In the genomic region with DNA sequence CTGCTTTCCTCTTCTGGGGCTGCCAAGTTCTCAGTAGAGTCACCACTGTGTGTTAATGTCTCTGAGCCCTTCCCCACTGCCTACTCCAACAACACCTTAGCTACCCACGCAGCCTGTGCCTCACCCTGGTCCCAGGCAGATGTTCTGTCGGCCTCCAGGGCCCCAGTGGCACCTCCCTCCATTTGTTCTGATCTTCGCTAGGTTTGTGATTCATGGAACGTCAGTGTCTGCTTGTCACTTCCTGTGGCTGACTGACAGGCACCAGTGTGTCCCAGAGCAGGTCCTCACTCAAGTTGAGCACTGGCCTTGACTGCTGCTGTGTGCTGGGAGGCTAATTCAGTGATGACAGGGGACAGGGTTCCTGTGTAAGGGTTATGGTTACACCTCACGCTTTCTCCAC, we compare ENCODE assay signal across 30 mouse cellular contexts. TPM values are rescaled to one million over a fixed set of nuclear protein-coding genes. Genes with fewer than 3 reads are reported as not detected.
A peak's percentile ranks its signal among the peaks of the same experiment; 100 is the strongest.
DNase-seq lines count a peak whose midpoint lies in the region; ATAC-seq and TF ChIP-seq lines count a peak whose summit lies in the region.
"Had no signal": no experiment of that assay in that cellular context is flagged by ENCODE, and none has a peak within 500 bp of the region (broad histone marks: within the 10 kb centered on the region; RNA-seq: fewer than 3 reads in every experiment).

No protein-coding gene starts in this region.

- dilution Hi-C loops in CH12.LX (cut with MboI; ENCODE audit: extremely low pct_ligation_motif_present, extremely low pct_unique_long_range_greater_than_20kb, low sequenced_read_pairs) = no loop called here

- TF ChIP-seq CTCF in CH12.LX (conservative IDR thresholded peaks at IDR 0.05 in 1 of 2, IDR thresholded peaks at IDR 0.05 in 1 of 2; ENCODE audit: low read depth in 2 of 2, low read length in 2 of 2) = no peak
- TF ChIP-seq CTCF in layer of hippocampus, adult 2 months (conservative IDR thresholded peaks at IDR 0.05) = no peak

- H3K4me3 ChIP-seq in CH12.LX (replicated peaks in 1 of 3; ENCODE audit: low read depth in 2 of 3, low read length in 2 of 3, poor library complexity in 1 of 3) = no peak overlapping the region
- no peak overlapping the region for H3K4me3 ChIP-seq in intestine, embryonic 15.5 days (replicated peaks)
- H3K4me3 ChIP-seq in layer of hippocampus, adult 2 months = no peak overlapping the region
- H3K4me3 ChIP-seq: embryonic facial prominence, embryonic 10.5 days; embryonic facial prominence, embryonic 13.5 days; erythroblast, embryonic 14.5 days; forebrain, embryonic 12.5 days; forebrain, embryonic 15.5 days; heart, embryonic 15.5 days; hindbrain, embryonic 12.5 days; hindbrain, embryonic 15.5 days had no signal

- no peak for ATAC-seq in intestine, embryonic 15.5 days
- ATAC-seq: forebrain, embryonic 15.5 days; intestine, postnatal 0 days; Patski had no signal

- TF ChIP-seq RAD21 in CH12.LX (IDR thresholded peaks at IDR 0.05; ENCODE audit: low read depth, low read length) = no peak

- no peak overlapping the region for H3K4me2 ChIP-seq in CH12.LX (ENCODE audit: insufficient read depth, low read depth, poor library complexity, severe bottlenecking)
- H3K4me2 ChIP-seq in intestine, embryonic 15.5 days (replicated peaks) = no peak overlapping the region
- H3K4me2 ChIP-seq: embryonic facial prominence, embryonic 13.5 days; forebrain, embryonic 12.5 days; forebrain, embryonic 15.5 days; heart, embryonic 11.5 days; heart, embryonic 15.5 days; hindbrain, embryonic 12.5 days; hindbrain, embryonic 15.5 days had no signal

- DNase-seq in CD4-positive helper T cell, adult 2 months (ENCODE audit: low read depth, low spot score) = peak; percentile 81
- DNase-seq in CH12.LX (ENCODE audit: extremely low read depth) = no peak
- DNase-seq in induced T-regulatory cell, adult 2 months (ENCODE audit: low read depth) = peak; percentile 70
- DNase-seq in heart, postnatal 10 days = no peak
- no peak for DNase-seq in layer of hippocampus, adult 2 months (ENCODE audit: low spot score in 2 of 2)
- DNase-seq: adrenal gland, adult 2 months; adrenal gland, postnatal 14 days; cerebellum, adult 11-12 months; cerebellum, adult 8-10 months; cerebellum, postnatal 10 days; cerebellum, postnatal 36 days; embryo, embryonic 11 days; gastrocnemius, postnatal 14 days; heart, adult 11 months; heart, postnatal 14 days had no signal

- H3K79me2 ChIP-seq in CH12.LX (replicated peaks; ENCODE audit: control insufficient read depth, extremely low read depth, insufficient read depth, poor library complexity, severe bottlenecking) = no peaks in the 10 kb centered on the region

- peaks cover 21 to 60% of the 10 kb centered on the region in 2 experiments for H3K4me1 ChIP-seq in CH12.LX (ENCODE audit: control insufficient read depth in 1 of 2, insufficient read depth in 2 of 2)
- no peaks in the 10 kb centered on the region for H3K4me1 ChIP-seq in intestine, embryonic 15.5 days (replicated peaks)
- H3K4me1 ChIP-seq: embryonic facial prominence, embryonic 10.5 days; embryonic facial prominence, embryonic 13.5 days; forebrain, embryonic 12.5 days; forebrain, embryonic 15.5 days; heart, embryonic 15.5 days; hindbrain, embryonic 12.5 days; hindbrain, embryonic 15.5 days had no signal

- in situ Hi-C loops in CH12.LX (cut with MboI; ENCODE audit: low pct_ligation_motif_present, low pct_unique_long_range_greater_than_20kb, low sequenced_read_pairs) = no loop called here

- TF ChIP-seq EP300 in CH12.LX (IDR thresholded peaks at IDR 0.05; ENCODE audit: low read length) = no peak

- WGBS in intestine, embryonic 15.5 days = 84% methylated on average over 5 of the region's 5 CpGs

- TF ChIP-seq POLR2A in CH12.LX (IDR thresholded peaks at IDR 0.05; ENCODE audit: low read depth, low read length) = no peak

- H3K36me3 ChIP-seq in CH12.LX (replicated peaks in 1 of 2; ENCODE audit: control insufficient read depth in 1 of 2, insufficient read depth in 1 of 2, low read length in 1 of 2) = peaks cover 22 to 73% of the 10 kb centered on the region in 2 experiments
- H3K36me3 ChIP-seq in intestine, embryonic 15.5 days = peaks cover 26% of the 10 kb centered on the region

- intact Hi-C loops in heart, postnatal 10 days (cut with DNase I) = no loop called here

- no peaks in the 10 kb centered on the region for H3K27me3 ChIP-seq in CH12.LX (replicated peaks)
- H3K27me3 ChIP-seq in intestine, embryonic 15.5 days (replicated peaks) = no peaks in the 10 kb centered on the region
- H3K27me3 ChIP-seq: embryonic facial prominence, embryonic 13.5 days; forebrain, embryonic 12.5 days; forebrain, embryonic 15.5 days; heart, embryonic 15.5 days; hindbrain, embryonic 12.5 days; hindbrain, embryonic 15.5 days; Patski had no signal

- H3K9me3 ChIP-seq in CH12.LX (replicated peaks; ENCODE audit: low read length) = no peaks in the 10 kb centered on the region
- H3K9me3 ChIP-seq in intestine, embryonic 15.5 days = no peaks in the 10 kb centered on the region
- H3K9me3 ChIP-seq: embryonic facial prominence, embryonic 10.5 days; embryonic facial prominence, embryonic 13.5 days; forebrain, embryonic 12.5 days; forebrain, embryonic 15.5 days; G1E; heart, embryonic 15.5 days; hindbrain, embryonic 12.5 days; hindbrain, embryonic 15.5 days had no signal

- H3K27ac ChIP-seq in CH12.LX (ENCODE audit: insufficient read depth, low read depth) = peak overlapping the region; percentile 26; the same call in 1 of the 2 replicates
- H3K27ac ChIP-seq in intestine, embryonic 15.5 days = no peak overlapping the region
- no peak overlapping the region for H3K27ac ChIP-seq in layer of hippocampus, adult 2 months
- H3K27ac ChIP-seq: embryonic facial prominence, embryonic 10.5 days; embryonic facial prominence, embryonic 13.5 days; forebrain, embryonic 12.5 days; forebrain, embryonic 15.5 days; heart, embryonic 15.5 days; hindbrain, embryonic 12.5 days; hindbrain, embryonic 15.5 days had no signal

- H3K9ac ChIP-seq in CH12.LX (ENCODE audit: insufficient read depth, low read depth) = no peak overlapping the region
- H3K9ac ChIP-seq in intestine, embryonic 15.5 days = no peak overlapping the region
- H3K9ac ChIP-seq: embryonic facial prominence, embryonic 13.5 days; forebrain, embryonic 12.5 days; forebrain, embryonic 15.5 days; heart, embryonic 15.5 days; hindbrain, embryonic 12.5 days; hindbrain, embryonic 15.5 days had no signal

TF ChIP-seq in CH12.LX, 34 proteins besides CTCF, POLR2A, EP300 and RAD21:
- TF ChIP-seq ZKSCAN1 (IDR thresholded peaks at IDR 0.05; ENCODE audit: borderline replicate concordance, low read depth, low read length) = no peak
- no peak for TF ChIP-seq USF1 (IDR thresholded peaks at IDR 0.05; ENCODE audit: low read depth, low read length)
- TF ChIP-seq MAZ (IDR thresholded peaks at IDR 0.05; ENCODE audit: low read depth, low read length) = no peak
- no peak for TF ChIP-seq SIN3A (IDR thresholded peaks at IDR 0.05; ENCODE audit: low read length)
- TF ChIP-seq KAT2A (IDR thresholded peaks at IDR 0.05; ENCODE audit: insufficient replicate concordance, low read length) = no peak
- no peak for TF ChIP-seq ZNF384 (IDR thresholded peaks at IDR 0.05; ENCODE audit: low read depth, low read length)
- TF ChIP-seq HCFC1 (IDR thresholded peaks at IDR 0.05; ENCODE audit: low read depth, low read length) = no peak

RNA-seq across cellular contexts. Expression of gene Mkrn2os, which starts 15.0 kb away (rescaled TPM):
- total RNA-seq in CH12.LX (2012; rRNA removed) (not detected in 2 replicates), CH12.LX (2014; rRNA removed) (not detected in 2 replicates)
- not detected in 2 replicates for polyA plus RNA-seq in CH12.LX (2012; ENCODE audit: insufficient read length, low read depth)
- polyA plus RNA-seq in intestine, embryonic 15.5 days (2015; fragmentation: Nextera tagmentation; extraction: Ambion mirVana) = 33.1 and 36.9 TPM in 2 replicates
- under 1 TPM in 1 of 2 experiments, not detected in 1; 0.17 TPM for total RNA-seq in heart, postnatal 10 days (2021)
- not detected for total RNA-seq in layer of hippocampus, adult 2 months (2021)
- total RNA-seq: adrenal gland, adult 2 months; G1E; hematopoietic stem cell, adult 5-6 weeks had no signal
- polyA plus RNA-seq: cortical plate, adult 2 months; erythroblast, embryonic 14.5 days; G1E had no signal

RNA-seq across cellular contexts. Expression of gene Mkrn2, which starts 24.3 kb away (rescaled TPM):
- total RNA-seq in CH12.LX (2012; rRNA removed) = 11.7 and 14.6 TPM in 2 replicates
- total RNA-seq in CH12.LX (2014; rRNA removed) = 45.8 and 49.8 TPM in 2 replicates
- 17.1 and 18.6 TPM in 2 replicates for polyA plus RNA-seq in CH12.LX (2012; ENCODE audit: insufficient read length, low read depth)
- 22.5 and 23.0 TPM in 2 replicates for polyA plus RNA-seq in intestine, embryonic 15.5 days (2015; fragmentation: Nextera tagmentation; extraction: Ambion mirVana)
- total RNA-seq in heart, postnatal 10 days (2021) = 10 to 100 TPM; 28.2 to 31.3 TPM
- 10 to 100 TPM; 31.6 to 35.4 TPM for total RNA-seq in layer of hippocampus, adult 2 months (2021)

RNA-seq across cellular contexts. Expression of gene Tsen2, which starts 32.9 kb away (rescaled TPM):
- 17.2 and 18.4 TPM in 2 replicates for total RNA-seq in CH12.LX (2012; rRNA removed)
- 18.2 and 20.4 TPM in 2 replicates for total RNA-seq in CH12.LX (2014; rRNA removed)
- 30.1 and 33.8 TPM in 2 replicates for polyA plus RNA-seq in CH12.LX (2012; ENCODE audit: insufficient read length, low read depth)
- 26.9 and 27.4 TPM in 2 replicates for polyA plus RNA-seq in intestine, embryonic 15.5 days (2015; fragmentation: Nextera tagmentation; extraction: Ambion mirVana)
- total RNA-seq in heart, postnatal 10 days (2021) = 10 to 100 TPM in 1 of 2 experiments, 1 to 10 TPM in 1; 8.2 to 11.5 TPM
- total RNA-seq in layer of hippocampus, adult 2 months (2021) = 10 to 100 TPM; 26.2 to 27.1 TPM

Comparison
In these comparisons a context has a peak if more than half of its experiments do, and no peak if none do; other contexts are left out.
1. DNase-seq: peak in CD4-positive helper T cell, adult 2 months (single experiment) and induced T-regulatory cell, adult 2 months (single experiment); none in CH12.LX (single experiment), heart, postnatal 10 days (0 of 2) and layer of hippocampus, adult 2 months (0 of 2).